Mouse (Mus musculus) embryo, embryonic 10.5 days (tissue): ENCODE results near the gene Mmd.
A peak's percentile ranks its signal among the peaks of the same experiment; 100 is the strongest.
"Not testable (repeated sequence)": the region's sequence is repeated elsewhere in the genome, so short reads cannot be mapped to it uniquely, and the experiment has no call there.

Experiments
- DNase-seq: peaks from one replicate; pipeline ENCODE4 v3.0.0-alpha.2; 2015; ENCODE audit warnings: low spot score

The Mmd gene

GRCm38 (mm10) chr11:90249701-90250141, 465 bp downstream of the Mmd start:
- peak; percentile 69 for DNase-seq

GRCm38 (mm10) chr11:90250189-90250588, 933 bp downstream of the Mmd start:
- peak; percentile 44 for DNase-seq

GRCm38 (mm10) chr11:90250730-90251129, 1.5 kb downstream of the Mmd start:
- DNase-seq, result no peak

- no peak for DNase-seq
Observed at GRCm38 (mm10) chr11:90251923-90252322, 2.7 kb downstream of the Mmd start.

- no peak for DNase-seq
Observed at GRCm38 (mm10) chr11:90252366-90252765, 3.1 kb downstream of the Mmd start.

GRCm38 (mm10) chr11:90254536-90254935, 5.3 kb downstream of the Mmd start:
- no peak for DNase-seq

- no peak for DNase-seq
Observed at GRCm38 (mm10) chr11:90255687-90256086, 6.4 kb downstream of the Mmd start.

GRCm38 (mm10) chr11:90256833-90257525, 7.7 kb downstream of the Mmd start:
- no peak for DNase-seq

GRCm38 (mm10) chr11:90258321-90258927, 9.2 kb downstream of the Mmd start:
- no peak for DNase-seq

GRCm38 (mm10) chr11:90259071-90259470, 9.8 kb downstream of the Mmd start:
- DNase-seq, result no peak

GRCm38 (mm10) chr11:90259826-90260225, 10.6 kb downstream of the Mmd start:
- no peak for DNase-seq

- DNase-seq, result no peak
Observed at GRCm38 (mm10) chr11:90264180-90264579, 14.9 kb downstream of the Mmd start.

GRCm38 (mm10) chr11:90265581-90265980, 16.3 kb downstream of the Mmd start:
- DNase-seq, result no peak

- no peak for DNase-seq
Observed at GRCm38 (mm10) chr11:90268934-90269333, 19.7 kb downstream of the Mmd start.

GRCm38 (mm10) chr11:90269398-90270123, 20.3 kb downstream of the Mmd start:
- DNase-seq, result peak; percentile 18

GRCm38 (mm10) chr11:90270132-90270877, 21.0 kb downstream of the Mmd start:
- DNase-seq, result no peak

- DNase-seq, result no peak
Observed at GRCm38 (mm10) chr11:90274187-90274586, 24.9 kb downstream of the Mmd start.

- no peak for DNase-seq
Observed at GRCm38 (mm10) chr11:90275663-90276062, 26.4 kb downstream of the Mmd start.

- no peak for DNase-seq
Observed at GRCm38 (mm10) chr11:90276150-90276549, 26.9 kb downstream of the Mmd start.

GRCm38 (mm10) chr11:90276561-90276960, 27.3 kb downstream of the Mmd start:
- no peak for DNase-seq

GRCm38 (mm10) chr11:90280069-90280468, 30.8 kb downstream of the Mmd start:
- DNase-seq, result no peak

GRCm38 (mm10) chr11:90281943-90282342, 32.7 kb downstream of the Mmd start:
- DNase-seq, result not testable (repeated sequence)
